Mouse (Mus musculus): Measurements from ENCODE around the gene Olfr476.

DNA sequence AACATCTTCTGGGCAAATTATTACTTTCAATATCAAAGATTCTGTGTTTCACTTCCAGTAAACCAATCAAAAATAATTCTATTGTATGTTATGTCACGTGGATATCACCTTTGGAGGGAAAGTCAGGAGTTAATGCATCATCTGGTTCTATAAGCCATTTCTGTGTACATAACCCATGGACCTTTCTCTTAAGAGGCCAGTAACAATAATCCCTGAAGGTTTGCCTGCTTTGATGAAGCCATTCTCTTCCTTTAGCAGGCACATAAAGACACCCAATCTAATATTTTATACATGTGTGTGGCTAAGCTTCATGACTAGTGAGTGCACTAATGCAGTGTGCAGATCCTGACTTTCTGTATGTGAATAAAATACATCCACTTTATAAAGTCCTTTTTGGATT, at the start of gene Olfr476:
- no peak for TF ChIP-seq CTCF (IDR thresholded peaks at IDR 0.05; ENCODE audit: low read depth)
- TF ChIP-seq EP300 (IDR thresholded peaks at IDR 0.05; ENCODE audit: low read depth): no peak
